Mouse (Mus musculus) kidney, embryonic 15.5 days (tissue): ENCODE measurements around the gene Bach2. TPM values are rescaled to one million over a fixed set of nuclear protein-coding genes. Genes with fewer than 3 reads are reported as not detected.
A peak's percentile ranks its signal among the peaks of the same experiment; 100 is the strongest.

Experiments
- ATAC-seq: fragments of 200-750 bp; cut with Nextera tagmentation; replicated peaks from 2 replicates; pipeline ENCODE4 v1.8.0; 2017; ENCODE audit warnings: moderate TSS enrichment; ENCODE audit not compliant: low FRiP score
- H3K27ac ChIP-seq: fragments of 300-500 bp; sonication (generic); 2 replicates; pipeline ENCODE4 v1.5.1; 2015; ENCODE audit warnings: mild to moderate bottlenecking, inconsistent platforms
- H3K27me3 ChIP-seq: fragments of 300-500 bp; sonication (generic); 2 replicates; pipeline ENCODE4 v1.6.1; 2015; ENCODE audit warnings: inconsistent platforms
- H3K36me3 ChIP-seq: fragments of 300-500 bp; sonication (generic); 2 replicates; pipeline ENCODE4 v1.6.1; 2015; ENCODE audit warnings: inconsistent platforms
- H3K4me1 ChIP-seq: fragments of 300-500 bp; sonication (generic); 2 replicates; pipeline ENCODE4 v1.6.1; 2015; ENCODE audit warnings: inconsistent platforms
- H3K4me2 ChIP-seq: fragments of 300-500 bp; sonication (generic); 2 replicates; pipeline ENCODE4 v1.6.1; 2015; ENCODE audit warnings: moderate library complexity, mild to moderate bottlenecking, inconsistent platforms
- H3K4me3 ChIP-seq: fragments of 300-500 bp; sonication (generic); replicated peaks from 2 replicates; pipeline ENCODE4 v1.5.1; 2015; ENCODE audit warnings: mild to moderate bottlenecking, inconsistent platforms
- H3K9ac ChIP-seq: fragments of 300-500 bp; sonication (generic); 2 replicates; pipeline ENCODE4 v1.6.1; 2015; ENCODE audit warnings: mild to moderate bottlenecking, inconsistent platforms
- H3K9me3 ChIP-seq: fragments of 300-500 bp; sonication (generic); replicated peaks from 2 replicates; pipeline ENCODE4 v1.6.1; 2016; ENCODE audit warnings: inconsistent platforms
- WGBS: fragments of 180-500 bp; shearing (Covaris S2); methylation state at CpG from one replicate; pipeline ENCODE4 v1.1.7; 2015; ENCODE audit warnings: mixed read lengths; 5-methylcytosine and 5-hydroxymethylcytosine counted together
- polyA plus RNA-seq: library from polyadenylated mRNA; unstranded; fragments of >200 nt; fragmentation: Nextera tagmentation; extraction: Ambion mirVana; gene quantifications from 2 replicates; pipeline ENCODE4 v1.2.1, GENCODE M21; 2015

Bach2 gene
- polyA plus RNA-seq, 1 experiment from 2014 or later: 8.8 TPM

- H3K9me3 ChIP-seq: no peaks in the 10 kb centered on the region
- H3K4me3 ChIP-seq: no peak overlapping the region
- no peaks in the 10 kb centered on the region for H3K36me3 ChIP-seq
- ATAC-seq: no peak
- no peak overlapping the region for H3K27ac ChIP-seq
- peaks cover 10% of the 10 kb centered on the region for H3K4me1 ChIP-seq
- no peak overlapping the region for H3K9ac ChIP-seq
- 89% methylated on average over 10 of the region's 10 CpGs for WGBS
- peaks cover 12% of the 10 kb centered on the region for H3K27me3 ChIP-seq
- H3K4me2 ChIP-seq: no peak overlapping the region
Measured at GRCm38 (mm10) chr4:32229266-32229665, 9.3 kb upstream of the Bach2 start.

GRCm38 (mm10) chr4:32231258-32232055 lies 7.1 kb upstream of the Bach2 start:
- H3K27me3 ChIP-seq: peaks cover 29% of the 10 kb centered on the region
- H3K4me1 ChIP-seq: peaks cover 10% of the 10 kb centered on the region
- no peaks in the 10 kb centered on the region for H3K36me3 ChIP-seq
- H3K27ac ChIP-seq: no peak overlapping the region
- H3K4me2 ChIP-seq: no peak overlapping the region
- WGBS: 83% methylated on average over 11 of the region's 11 CpGs
- H3K4me3 ChIP-seq: no peak overlapping the region
- no peak for ATAC-seq
- H3K9me3 ChIP-seq: no peaks in the 10 kb centered on the region
- H3K9ac ChIP-seq: no peak overlapping the region

- H3K4me2 ChIP-seq: no peak overlapping the region
- no peak overlapping the region for H3K4me3 ChIP-seq
- 66% methylated on average over 16 of the region's 16 CpGs for WGBS
- peaks cover 23% of the 10 kb centered on the region for H3K4me1 ChIP-seq
- no peak overlapping the region for H3K9ac ChIP-seq
- ATAC-seq: no peak
- H3K36me3 ChIP-seq: no peaks in the 10 kb centered on the region
- no peak overlapping the region for H3K27ac ChIP-seq
- peaks cover 35% of the 10 kb centered on the region for H3K27me3 ChIP-seq
- H3K9me3 ChIP-seq: no peaks in the 10 kb centered on the region
Measured at GRCm38 (mm10) chr4:32235920-32236705, 2.5 kb upstream of the Bach2 start.

- peak; percentile 80 for ATAC-seq
- Histone ChIP-seq H3K27me3 (peaks cover 27% of the 10 kb centered on the region), H3K36me3 (no peaks in the 10 kb centered on the region), H3K9me3 (no peaks in the 10 kb centered on the region), H3K9ac (peak overlapping the region; percentile 86), H3K27ac (peak overlapping the region; percentile 96), H3K4me3 (peak overlapping the region; percentile 91), H3K4me1 (peaks cover 45% of the 10 kb centered on the region), H3K4me2 (peak overlapping the region; percentile 92)
- under 1% methylated on average over 88 of the region's 100 CpGs for WGBS
Measured at GRCm38 (mm10) chr4:32238921-32239748, 531 bp downstream of the Bach2 start.

GRCm38 (mm10) chr4:32239749-32240131 lies 1.1 kb downstream of the Bach2 start:
- Histone ChIP-seq H3K27me3 (peaks cover 23% of the 10 kb centered on the region), H3K9ac (peak overlapping the region; percentile 86), H3K36me3 (no peaks in the 10 kb centered on the region), H3K27ac (peak overlapping the region; percentile 96), H3K4me2 (peak overlapping the region; percentile 92), H3K4me1 (peaks cover 50% of the 10 kb centered on the region), H3K9me3 (no peaks in the 10 kb centered on the region), H3K4me3 (peak overlapping the region; percentile 91)
- under 1% methylated on average over 26 of the region's 26 CpGs for WGBS
- peak; percentile 41 for ATAC-seq

- Histone ChIP-seq H3K4me2 (peak overlapping the region; percentile 92), H3K9me3 (no peaks in the 10 kb centered on the region), H3K4me3 (peak overlapping the region; percentile 91), H3K9ac (peak overlapping the region; percentile 86), H3K27me3 (peaks cover 15% of the 10 kb centered on the region), H3K27ac (no peak overlapping the region), H3K36me3 (no peaks in the 10 kb centered on the region), H3K4me1 (peaks cover 50% of the 10 kb centered on the region)
- WGBS: 19% methylated on average over 9 of the region's 9 CpGs
- ATAC-seq: no peak
Measured at GRCm38 (mm10) chr4:32240457-32241030, 1.9 kb downstream of the Bach2 start.

GRCm38 (mm10) chr4:32241351-32241980 lies 2.9 kb downstream of the Bach2 start:
- ATAC-seq: no peak
- no peaks in the 10 kb centered on the region for H3K9me3 ChIP-seq
- H3K4me2 ChIP-seq: peak overlapping the region; percentile 92
- peaks cover 52% of the 10 kb centered on the region for H3K4me1 ChIP-seq
- WGBS: 28% methylated on average over 6 of the region's 6 CpGs
- H3K27me3 ChIP-seq: peaks cover 9% of the 10 kb centered on the region; the same call in 1 of the 2 replicates
- no peaks in the 10 kb centered on the region for H3K36me3 ChIP-seq
- H3K9ac ChIP-seq: no peak overlapping the region
- no peak overlapping the region for H3K27ac ChIP-seq
- H3K4me3 ChIP-seq: 0 out of 2 replicates have a peak overlapping the region, but pooled peaks have one; percentile 91

GRCm38 (mm10) chr4:32242122-32242615 lies 3.6 kb downstream of the Bach2 start:
- 61% methylated on average over 6 of the region's 6 CpGs for WGBS
- peaks cover 58% of the 10 kb centered on the region for H3K4me1 ChIP-seq
- H3K27ac ChIP-seq: no peak overlapping the region
- no peaks in the 10 kb centered on the region for H3K36me3 ChIP-seq
- H3K9ac ChIP-seq: no peak overlapping the region
- no peak overlapping the region for H3K4me2 ChIP-seq
- no peaks in the 10 kb centered on the region for H3K9me3 ChIP-seq
- ATAC-seq: no peak
- peaks cover 9% of the 10 kb centered on the region; the same call in 1 of the 2 replicates for H3K27me3 ChIP-seq
- H3K4me3 ChIP-seq: no peak overlapping the region

GRCm38 (mm10) chr4:32243458-32243857 lies 4.9 kb downstream of the Bach2 start:
- no peaks in the 10 kb centered on the region for H3K36me3 ChIP-seq
- H3K9ac ChIP-seq: no peak overlapping the region
- H3K9me3 ChIP-seq: no peaks in the 10 kb centered on the region
- 61% methylated on average over 10 of the region's 10 CpGs for WGBS
- H3K4me3 ChIP-seq: no peak overlapping the region
- H3K4me2 ChIP-seq: no peak overlapping the region
- H3K27ac ChIP-seq: no peak overlapping the region
- H3K4me1 ChIP-seq: peaks cover 61% of the 10 kb centered on the region
- no peak for ATAC-seq
- 0 out of 2 replicates have a peak, but pooled peaks cover 3% of the 10 kb centered on the region for H3K27me3 ChIP-seq

GRCm38 (mm10) chr4:32244092-32244745 lies 5.6 kb downstream of the Bach2 start:
- H3K36me3 ChIP-seq: no peaks in the 10 kb centered on the region
- no peak overlapping the region for H3K4me2 ChIP-seq
- no peaks in the 10 kb centered on the region for H3K9me3 ChIP-seq
- ATAC-seq: no peak
- peaks cover 69% of the 10 kb centered on the region for H3K4me1 ChIP-seq
- no peak overlapping the region for H3K4me3 ChIP-seq
- 0 out of 2 replicates have a peak, but pooled peaks cover 3% of the 10 kb centered on the region for H3K27me3 ChIP-seq
- no peak overlapping the region for H3K27ac ChIP-seq
- H3K9ac ChIP-seq: no peak overlapping the region
- 82% methylated on average over 18 of the region's 18 CpGs for WGBS
